Mouse (Mus musculus): ENCODE data around the gene Rbm47.

The Rbm47 gene

GRCm38 (mm10) chr5:66165748-66166147 lies 7.2 kb downstream of the Rbm47 start:
- no peak for DNase-seq (ENCODE audit: inconsistent age in 2 of 2, low spot score in 1 of 2)

GRCm38 (mm10) chr5:66156431-66156962 lies 16.4 kb downstream of the Rbm47 start:
- peak; percentile 38 to 84 for DNase-seq (ENCODE audit: inconsistent age in 2 of 2, low spot score in 1 of 2)

GRCm38 (mm10) chr5:66154616-66155015 lies 18.3 kb downstream of the Rbm47 start:
- no peak for DNase-seq (ENCODE audit: inconsistent age in 2 of 2, low spot score in 1 of 2)

GRCm38 (mm10) chr5:66153486-66153885 lies 19.4 kb downstream of the Rbm47 start:
- no peak for DNase-seq (ENCODE audit: inconsistent age in 2 of 2, low spot score in 1 of 2)

GRCm38 (mm10) chr5:66151301-66152188 lies 21.4 kb downstream of the Rbm47 start:
- DNase-seq (ENCODE audit: inconsistent age in 2 of 2, low spot score in 1 of 2): peak; percentile 73 to 91

- peak; percentile 86 to 95 for DNase-seq (ENCODE audit: inconsistent age in 2 of 2, low spot score in 1 of 2)
These were observed 22.1 kb downstream of the Rbm47 start for GRCm38 (mm10) chr5:66150706-66151300.

- no peak for DNase-seq (ENCODE audit: inconsistent age in 2 of 2, low spot score in 1 of 2)
These were observed 22.7 kb downstream of the Rbm47 start for GRCm38 (mm10) chr5:66150106-66150705.

GRCm38 (mm10) chr5:66149571-66149970 lies 23.3 kb downstream of the Rbm47 start:
- DNase-seq (ENCODE audit: inconsistent age in 2 of 2, low spot score in 1 of 2): peak in 1 of 2 experiments; percentile 80

GRCm38 (mm10) chr5:66149111-66149510 lies 23.8 kb downstream of the Rbm47 start:
- peak; percentile 36 to 84 for DNase-seq (ENCODE audit: inconsistent age in 2 of 2, low spot score in 1 of 2)

- DNase-seq (ENCODE audit: inconsistent age in 2 of 2, low spot score in 1 of 2): peak in 1 of 2 experiments; percentile 64
These were observed 25.6 kb downstream of the Rbm47 start for GRCm38 (mm10) chr5:66147313-66147712.

GRCm38 (mm10) chr5:66145583-66145982 lies 27.3 kb downstream of the Rbm47 start:
- DNase-seq (ENCODE audit: inconsistent age in 2 of 2, low spot score in 1 of 2): no peak

- DNase-seq (ENCODE audit: inconsistent age in 2 of 2, low spot score in 1 of 2): peak in 1 of 2 experiments; percentile 69
These were observed 29.6 kb downstream of the Rbm47 start for GRCm38 (mm10) chr5:66143093-66144032.

GRCm38 (mm10) chr5:66141474-66141873 lies 31.4 kb downstream of the Rbm47 start:
- DNase-seq (ENCODE audit: inconsistent age in 2 of 2, low spot score in 1 of 2): no peak

- DNase-seq (ENCODE audit: inconsistent age in 2 of 2, low spot score in 1 of 2): peak in 1 of 2 experiments; percentile 65
These were observed 33.2 kb downstream of the Rbm47 start for GRCm38 (mm10) chr5:66139634-66140295.

GRCm38 (mm10) chr5:66139171-66139570 lies 33.7 kb downstream of the Rbm47 start:
- DNase-seq (ENCODE audit: inconsistent age in 2 of 2, low spot score in 1 of 2): peak in 1 of 2 experiments; percentile 52

GRCm38 (mm10) chr5:66138597-66138996 lies 34.3 kb downstream of the Rbm47 start:
- DNase-seq (ENCODE audit: inconsistent age in 2 of 2, low spot score in 1 of 2): peak; percentile 73 to 92

GRCm38 (mm10) chr5:66137250-66137649 lies 35.7 kb downstream of the Rbm47 start:
- peak; percentile 80 to 89 for DNase-seq (ENCODE audit: inconsistent age in 2 of 2, low spot score in 1 of 2)

- DNase-seq (ENCODE audit: inconsistent age in 2 of 2, low spot score in 1 of 2): no peak
These were observed 37.1 kb downstream of the Rbm47 start for GRCm38 (mm10) chr5:66135853-66136210.

- DNase-seq (ENCODE audit: inconsistent age in 2 of 2, low spot score in 1 of 2): peak in 1 of 2 experiments; percentile 74
These were observed 37.6 kb downstream of the Rbm47 start for GRCm38 (mm10) chr5:66135161-66135852.

Measured in adrenal gland, adult (tissue).